Mouse (Mus musculus) stomach, postnatal 0 days (tissue): ENCODE measurements at regions not wholly inside any gene's neighbourhood (a gene's known extent, or its start where the extent isn't known, plus 50 kb on each side); places are given as distances from the start of the nearest gene placed in this dataset.

Source experiments
- CTCF ChIP-seq: IDR thresholded peaks from 2 replicates; pipeline ENCODE4 v1.5.1; 2016; ENCODE audit warnings: antibody characterized with exemption, low read depth, mild to moderate bottlenecking, moderate library complexity
- EP300 ChIP-seq: optimal IDR thresholded peaks from 2 replicates; pipeline ENCODE3; 2016; ENCODE audit warnings: antibody characterized with exemption

DNA sequence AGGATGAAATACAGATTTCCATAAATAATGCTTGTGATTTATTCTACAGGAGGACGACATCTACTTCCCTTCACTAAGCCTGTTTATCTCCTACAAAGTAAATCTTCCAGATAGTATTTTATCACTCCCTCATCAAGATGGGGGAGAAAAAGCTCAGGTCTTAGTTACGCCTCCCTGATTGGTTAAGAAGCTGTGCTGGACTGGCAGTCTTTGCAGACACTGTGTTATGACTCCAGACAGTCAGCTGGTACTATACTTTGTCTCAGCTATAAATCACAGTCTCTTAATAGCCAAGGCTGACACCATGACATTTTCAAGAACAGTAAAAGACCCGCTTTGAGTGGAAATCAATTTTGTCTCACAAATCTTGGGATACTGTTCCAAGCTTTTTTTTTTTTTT lies 51.4 kb upstream of the Gm11146 start:
- TF ChIP-seq CTCF, result no peak
- no peak for TF ChIP-seq EP300
